Mouse (Mus musculus): ENCODE results near the gene Mfsd2a.
A peak's percentile ranks its signal among the peaks of the same experiment; 100 is the strongest.

Gene Mfsd2a

DNA sequence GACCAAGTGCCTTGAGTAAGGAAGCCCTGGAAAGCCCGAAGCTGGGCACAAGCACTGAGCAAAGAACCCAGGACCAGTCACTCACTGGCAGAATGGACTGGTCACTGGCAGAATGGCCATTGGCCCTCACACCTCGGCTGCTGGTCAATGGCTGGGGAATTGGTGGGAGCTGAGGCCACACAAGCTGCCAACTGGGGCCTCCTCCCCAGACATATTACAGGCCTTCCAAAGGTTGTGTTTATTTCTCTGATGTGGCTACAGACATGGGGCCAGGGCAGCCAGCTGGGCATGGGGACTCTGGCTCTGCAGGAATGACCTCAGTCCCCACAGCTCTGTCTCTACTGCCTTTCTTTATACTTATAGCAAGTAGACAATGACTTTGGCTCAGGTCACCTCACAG lies 17.9 kb upstream of the Mfsd2a start:
- DNase-seq (ENCODE audit: low spot score in 2 of 2), result no peak

DNA sequence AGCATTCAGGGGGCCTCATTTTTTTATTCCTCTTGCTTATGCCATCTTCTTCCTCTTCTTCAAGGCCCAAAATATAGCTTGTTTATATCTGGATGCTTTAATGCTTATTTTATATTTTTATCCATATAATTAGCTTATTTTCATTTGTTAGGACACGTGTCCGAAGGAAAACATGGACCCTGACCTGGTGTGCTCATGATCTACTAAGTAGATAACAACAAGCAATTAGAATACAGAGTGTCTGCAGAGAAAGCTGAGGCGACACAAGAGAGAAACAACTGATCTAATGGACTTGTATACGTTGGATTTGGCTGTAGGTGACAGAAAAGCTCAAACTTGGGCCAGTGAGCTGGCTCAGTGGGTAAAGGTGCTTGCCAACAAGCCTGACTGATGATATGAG lies 15.9 kb upstream of the Mfsd2a start:
- no peak for DNase-seq (ENCODE audit: low spot score in 2 of 2)

DNA sequence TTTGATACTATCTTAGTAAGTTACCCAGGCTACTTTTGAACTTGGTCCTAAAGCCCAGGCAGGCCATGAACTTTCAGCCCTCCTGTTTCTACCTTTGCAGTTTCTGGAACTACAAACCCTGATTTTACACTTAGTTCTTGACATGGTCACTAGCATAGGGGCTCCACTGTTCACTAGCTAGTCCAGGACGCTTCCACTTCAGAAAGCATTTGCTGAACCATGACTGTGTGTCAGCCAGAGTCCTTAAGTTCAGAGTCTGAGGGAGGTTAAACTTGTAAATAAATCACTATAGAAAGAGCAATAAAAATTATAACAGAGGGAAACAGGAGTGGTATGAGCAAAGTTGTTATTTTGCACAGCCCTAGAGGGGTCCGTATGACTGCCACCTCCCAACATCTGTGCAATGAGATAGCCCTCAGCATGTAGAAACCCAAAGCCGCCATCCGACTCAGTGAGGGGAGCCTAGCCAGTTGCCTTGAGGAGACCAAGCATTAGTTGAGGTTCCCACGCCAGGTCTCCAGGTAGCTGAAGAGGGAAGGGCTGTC lies 14.1 kb upstream of the Mfsd2a start:
- DNase-seq (ENCODE audit: low spot score in 2 of 2), result no peak

DNA sequence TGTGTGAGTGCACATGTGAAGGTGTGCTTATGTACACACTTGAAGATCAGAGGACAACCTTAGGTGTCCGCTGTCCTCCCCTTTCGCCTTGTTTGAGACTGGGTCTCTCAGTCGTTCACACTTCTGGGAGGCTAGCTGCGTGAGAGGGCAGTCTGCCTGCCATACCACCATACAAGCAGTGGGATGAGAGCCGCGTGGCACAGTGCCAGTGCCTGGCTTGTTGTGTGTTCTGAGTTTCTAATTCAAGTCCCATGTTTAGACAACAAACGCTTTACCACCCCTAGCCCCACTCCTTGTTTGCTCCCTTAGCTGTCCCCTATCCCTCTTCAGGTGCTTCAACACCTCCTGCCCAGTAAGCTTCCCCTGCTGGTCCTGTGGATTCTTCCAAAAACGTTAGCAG lies 11.1 kb upstream of the Mfsd2a start:
- DNase-seq (ENCODE audit: low spot score in 2 of 2), result no peak

DNA sequence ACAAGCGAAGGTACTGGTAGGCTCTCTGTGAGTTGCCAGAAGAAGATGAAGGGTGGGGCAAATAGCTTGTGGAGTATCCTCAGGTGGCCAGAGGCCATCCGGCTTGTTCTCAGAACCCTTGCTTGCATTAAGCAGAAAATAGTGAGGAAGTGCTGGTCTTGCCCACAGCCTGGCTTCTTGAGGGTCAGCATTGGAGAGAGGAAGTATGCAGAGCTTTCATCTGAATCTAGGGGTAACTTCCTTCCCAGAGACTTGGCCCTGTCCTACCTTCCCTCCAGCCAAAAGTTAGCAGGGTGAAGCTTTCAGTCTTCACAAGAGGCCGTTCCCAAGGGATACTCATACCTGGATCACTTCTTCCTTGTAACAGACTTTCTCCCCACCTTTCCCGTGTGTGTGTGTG lies 10.7 kb upstream of the Mfsd2a start:
- no peak for DNase-seq (ENCODE audit: low spot score in 2 of 2)

DNA sequence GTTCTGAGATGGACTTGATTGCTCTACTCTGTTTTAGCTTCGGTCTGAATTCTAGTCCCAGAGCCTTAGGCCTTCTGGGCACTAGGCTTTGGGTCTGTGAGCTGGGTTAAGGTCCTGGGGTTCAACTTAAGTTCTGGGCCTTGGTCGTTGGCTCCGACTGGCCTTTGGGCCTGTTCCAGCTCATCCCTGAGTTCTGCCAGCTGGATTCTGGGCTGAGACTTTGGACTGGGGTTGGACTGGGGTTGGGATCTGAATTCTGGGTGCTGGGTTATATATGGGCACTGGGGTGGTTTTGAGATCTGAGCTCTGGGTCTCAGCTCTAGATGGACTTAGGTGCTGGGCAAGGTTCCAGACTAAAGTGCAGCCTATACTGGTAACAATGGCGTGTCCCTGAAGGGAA lies 10.2 kb upstream of the Mfsd2a start:
- no peak for DNase-seq (ENCODE audit: low spot score in 2 of 2)

DNA sequence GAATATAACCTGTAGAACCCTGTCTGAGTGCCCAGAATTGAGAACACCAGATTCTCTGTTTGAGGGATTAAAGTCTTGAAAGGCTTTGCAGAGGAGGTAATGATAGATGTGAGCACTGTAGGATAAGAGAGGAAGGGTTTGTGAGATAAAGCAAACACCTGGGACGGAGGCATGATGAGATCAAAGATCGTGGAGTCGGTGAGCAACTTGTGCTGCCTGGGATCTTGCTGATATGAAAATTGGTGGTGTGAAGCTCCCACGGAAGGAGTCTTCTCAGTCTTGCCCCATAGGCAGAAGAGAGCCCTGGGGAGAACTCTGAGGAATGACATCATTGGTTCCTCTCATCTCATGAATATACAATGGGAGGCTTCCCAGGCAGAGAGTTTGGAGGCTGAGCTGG lies 7.1 kb upstream of the Mfsd2a start:
- DNase-seq (ENCODE audit: low spot score in 2 of 2), result no peak

DNA sequence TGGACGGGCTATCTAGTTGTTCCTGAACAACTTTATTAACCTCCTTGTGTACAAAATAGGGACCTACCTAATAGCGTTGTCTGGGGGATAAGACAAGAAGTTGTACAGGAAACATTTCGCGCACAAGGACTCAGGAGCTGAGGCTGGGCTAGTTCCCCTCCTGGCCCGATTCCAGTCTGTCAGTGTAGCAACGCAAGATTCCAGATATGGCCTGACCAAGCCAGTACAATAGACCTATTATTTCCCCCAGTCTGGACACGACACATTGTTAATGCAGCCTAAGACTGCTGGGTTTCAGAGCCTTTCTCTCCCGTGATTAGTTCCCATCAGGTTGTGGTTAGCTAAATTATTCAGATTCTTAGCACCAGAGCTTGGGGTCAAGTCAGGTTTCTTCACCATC lies 1.8 kb upstream of the Mfsd2a start:
- DNase-seq (ENCODE audit: low spot score in 2 of 2), result no peak

DNA sequence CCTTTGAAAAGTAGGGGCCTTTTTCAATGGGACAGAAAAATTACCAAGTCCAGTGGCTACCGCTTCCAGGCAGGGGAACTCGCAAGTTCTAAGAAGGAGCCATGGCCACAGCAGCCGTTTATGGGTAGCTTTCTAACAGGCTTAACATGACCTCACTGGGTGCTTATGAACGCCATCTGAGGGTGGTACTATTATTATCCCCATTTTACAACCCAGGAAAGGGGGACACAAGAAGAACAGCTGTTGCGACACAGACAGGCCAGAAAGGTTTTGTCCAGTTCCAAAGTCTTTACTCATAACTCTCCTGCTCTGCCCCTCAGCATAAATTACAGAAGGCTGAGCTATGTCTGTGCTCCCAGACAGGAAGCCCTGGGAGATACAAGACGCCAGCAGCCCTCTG lies 601 bp upstream of the Mfsd2a start:
- no peak for DNase-seq (ENCODE audit: low spot score in 2 of 2)

DNA sequence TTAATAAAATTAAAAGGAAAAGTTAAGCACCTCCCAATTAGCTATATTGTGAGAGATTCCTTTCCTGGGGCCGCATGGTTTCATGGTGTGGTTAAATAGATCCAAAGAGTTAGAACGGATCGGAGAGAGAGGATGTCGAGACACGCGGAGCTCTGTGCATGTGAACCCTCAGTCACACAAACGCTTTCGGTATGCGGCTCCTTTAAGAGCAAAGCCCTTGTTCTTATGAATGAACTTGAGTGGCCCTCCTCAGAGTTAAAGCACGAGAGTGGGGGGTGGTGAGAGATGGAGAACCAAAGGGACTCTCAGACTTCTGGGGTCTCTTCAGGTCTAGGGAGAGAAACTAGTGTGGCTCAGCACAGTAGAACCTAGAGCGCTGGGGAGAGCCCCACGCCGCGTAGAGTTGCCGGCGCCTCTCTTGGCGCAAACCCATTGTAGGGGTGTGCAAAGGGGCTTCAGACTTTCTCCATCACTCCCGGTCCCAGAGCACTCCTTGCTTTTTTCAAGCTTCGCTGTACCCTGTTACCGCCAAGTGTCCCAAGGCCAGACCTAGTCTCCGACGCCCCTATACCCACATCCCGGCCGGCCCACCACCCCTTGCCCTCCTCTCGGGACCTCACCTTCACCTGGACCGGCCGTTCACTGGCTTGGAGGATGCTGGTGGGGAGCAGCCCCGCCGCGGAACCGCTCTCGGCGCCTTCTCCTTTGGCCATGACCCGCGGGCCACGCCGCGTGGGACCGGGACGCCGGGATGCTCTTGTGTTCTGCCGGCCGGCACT lies 478 bp downstream of the Mfsd2a start:
- DNase-seq (ENCODE audit: low spot score in 2 of 2), result no peak

DNA sequence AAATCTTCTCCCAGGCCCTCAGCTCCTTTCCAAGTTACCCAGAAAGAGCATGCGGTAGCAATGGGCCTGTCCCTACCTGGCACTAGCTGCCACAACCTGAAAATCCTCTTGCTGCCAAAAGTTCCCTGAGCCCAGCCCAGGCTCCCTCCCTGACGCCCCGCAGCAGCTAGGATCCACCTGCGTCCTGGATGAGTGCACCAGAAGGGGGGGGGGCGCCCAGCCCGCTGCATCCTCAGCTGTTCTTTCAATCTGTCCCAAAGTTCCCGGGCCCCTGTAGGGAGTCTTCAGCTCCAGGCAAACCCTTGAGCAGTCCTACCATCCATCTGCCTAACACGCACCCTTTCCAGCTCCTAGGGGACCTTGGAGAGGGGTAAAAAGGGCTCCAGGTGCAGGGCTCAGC lies 1.2 kb downstream of the Mfsd2a start:
- no peak for DNase-seq (ENCODE audit: low spot score in 2 of 2)

DNA sequence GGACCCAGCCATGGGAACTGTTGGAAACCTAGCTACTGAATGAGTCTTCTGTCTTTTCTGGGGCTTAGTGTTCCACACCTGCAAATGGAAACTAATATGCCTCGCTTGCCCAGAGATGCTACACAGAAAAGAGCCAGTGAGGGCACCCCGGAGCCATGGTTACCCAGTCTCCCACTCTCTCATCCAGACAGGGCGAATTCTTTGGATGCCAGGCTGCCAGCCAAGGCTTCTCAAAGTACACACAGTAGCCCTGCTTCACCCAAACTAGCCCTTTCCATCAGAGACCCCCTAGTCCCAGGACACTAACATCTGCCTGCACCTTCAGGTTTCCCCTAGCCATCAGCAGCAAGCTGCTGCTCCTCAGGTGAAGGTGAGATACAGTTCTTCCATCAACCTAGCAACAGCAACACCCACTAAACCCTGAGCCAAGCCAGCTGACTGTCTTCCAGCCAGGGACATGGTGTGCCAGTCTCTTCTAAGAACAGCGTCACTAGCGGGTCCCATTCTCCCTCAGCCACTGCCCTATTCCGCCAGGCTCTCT lies 2.4 kb downstream of the Mfsd2a start:
- DNase-seq (ENCODE audit: low spot score in 2 of 2), result peak; percentile 28 to 41

DNA sequence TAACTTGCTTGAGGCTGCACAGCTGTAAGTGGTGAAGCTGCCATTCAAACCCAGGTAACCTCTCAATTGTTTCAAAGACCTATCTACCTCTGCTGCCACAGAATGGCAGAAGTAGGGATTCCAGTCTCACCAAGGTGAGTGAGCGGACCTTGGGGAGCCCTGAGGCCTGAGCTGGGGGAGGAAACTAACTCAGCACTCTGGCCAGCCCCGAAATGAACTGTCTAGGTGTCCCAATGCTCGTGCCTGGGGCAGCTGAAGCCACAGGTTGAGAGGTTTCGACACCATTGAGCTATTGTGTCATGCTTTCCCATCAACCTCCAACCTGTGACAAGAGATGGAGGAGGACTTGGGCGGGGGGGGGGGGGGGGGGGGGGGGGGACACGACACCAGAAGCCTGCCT lies 4.7 kb downstream of the Mfsd2a start:
- no peak for DNase-seq (ENCODE audit: low spot score in 2 of 2)

DNA sequence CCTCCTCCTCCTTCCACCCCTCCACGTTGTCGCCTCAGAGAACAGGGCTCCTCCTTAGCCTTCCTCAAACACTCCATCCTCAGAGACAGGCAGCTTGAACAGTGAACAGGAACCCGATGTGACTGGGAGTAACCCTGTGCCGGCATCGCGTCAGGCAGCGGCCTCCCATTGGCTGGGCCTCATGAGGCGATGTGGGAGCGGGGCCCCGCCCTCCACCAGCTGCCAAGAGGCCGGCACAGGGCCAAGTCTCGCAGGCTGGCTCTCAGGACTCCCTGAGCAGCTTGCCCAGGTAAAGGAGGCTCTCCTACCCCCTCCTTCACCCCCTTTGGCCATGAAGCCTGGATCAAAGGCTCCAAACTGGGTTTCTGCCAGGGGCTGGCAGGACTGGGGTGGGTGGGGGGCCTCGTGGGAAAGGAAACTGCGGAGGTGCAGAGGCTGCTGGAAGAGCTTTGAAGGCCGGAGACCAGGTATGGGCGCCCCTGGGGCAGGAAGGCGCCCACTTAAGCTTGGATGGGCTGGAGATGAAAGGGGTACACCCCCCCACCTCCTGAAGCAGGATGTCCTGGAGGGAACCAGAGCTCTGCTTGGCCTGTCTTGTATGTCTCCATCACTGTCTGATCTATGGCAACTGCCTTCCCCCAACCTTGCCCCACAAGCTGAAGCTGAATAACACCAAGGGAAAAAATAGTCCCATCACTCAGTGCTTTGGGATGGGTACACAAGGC lies 5.4 kb downstream of the Mfsd2a start:
- peak; percentile 70 to 83 for DNase-seq (ENCODE audit: low spot score in 2 of 2)

DNA sequence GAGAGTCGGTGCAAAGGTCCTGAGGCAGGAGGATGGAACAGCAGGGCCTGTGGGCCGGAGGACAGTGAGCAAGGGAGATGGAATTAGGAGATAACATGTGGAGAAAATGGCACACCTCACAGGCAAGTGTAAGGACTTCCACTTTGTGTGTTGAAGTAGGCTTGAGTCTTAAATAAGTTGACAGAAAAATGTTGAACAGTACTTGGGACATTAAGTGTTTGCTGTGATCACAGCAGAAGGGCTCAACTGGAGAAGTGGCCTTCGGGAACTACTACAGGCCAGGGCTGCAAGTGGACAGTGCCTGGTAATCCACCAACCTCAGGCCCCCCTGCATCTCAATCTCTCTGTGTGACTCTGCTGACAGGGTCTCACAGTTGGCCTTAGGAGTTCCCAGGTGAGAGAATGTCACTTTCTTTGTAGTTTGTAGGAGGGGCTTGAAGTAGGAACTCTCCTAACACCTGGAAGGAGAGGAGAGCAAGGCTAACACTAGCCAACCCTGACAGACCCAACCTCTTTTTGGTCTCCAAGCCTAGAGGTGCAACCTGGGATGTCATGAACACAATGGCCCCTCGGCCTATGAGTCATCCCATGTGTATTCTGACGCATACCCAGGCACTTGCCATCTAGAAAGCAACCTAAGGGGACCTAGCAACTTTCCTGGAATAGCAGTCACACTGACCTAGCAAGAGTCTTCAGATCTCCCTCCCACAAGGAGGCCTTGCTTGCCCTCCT lies 6.1 kb downstream of the Mfsd2a start:
- DNase-seq (ENCODE audit: low spot score in 2 of 2), result no peak

DNA sequence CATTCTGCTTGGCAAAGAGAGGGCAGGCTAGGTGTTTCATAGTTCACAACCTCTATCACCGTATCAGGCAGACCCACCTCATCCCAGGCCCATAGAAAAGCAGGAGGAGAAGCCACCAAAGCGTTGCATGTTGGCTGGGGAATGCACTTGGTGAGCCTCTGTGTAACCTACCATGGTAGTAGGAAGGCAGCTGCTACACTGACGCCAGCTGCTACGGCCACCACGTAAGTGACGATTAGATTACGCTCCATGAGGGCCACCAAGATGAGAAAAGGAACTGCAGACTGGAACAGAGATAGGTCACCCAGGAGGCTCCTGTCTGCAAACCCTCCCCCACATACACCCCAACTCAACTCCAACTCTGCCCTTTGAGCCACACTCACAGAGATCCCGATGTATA lies 11.9 kb downstream of the Mfsd2a start:
- no peak for DNase-seq (ENCODE audit: low spot score in 2 of 2)

DNA sequence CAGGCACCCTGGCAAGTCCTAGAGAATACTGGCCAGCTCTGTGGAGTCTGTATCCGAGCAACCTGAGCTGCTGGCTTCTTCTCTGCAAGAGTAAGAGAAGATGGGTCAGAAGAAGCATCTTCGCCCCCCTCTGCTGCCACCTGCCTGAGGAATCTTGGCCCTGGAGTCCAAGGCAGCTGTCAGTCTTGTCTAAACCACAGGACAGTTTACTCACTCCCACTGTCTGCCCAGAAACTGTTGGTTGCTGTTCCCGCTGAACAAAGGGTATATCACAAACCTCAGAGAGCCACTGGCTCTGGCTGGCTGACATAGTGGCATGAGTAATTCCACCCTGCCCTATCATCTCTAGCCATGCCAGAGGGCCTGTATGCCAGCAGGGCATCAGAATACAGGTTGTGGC lies 13.8 kb downstream of the Mfsd2a start:
- no peak for DNase-seq (ENCODE audit: low spot score in 2 of 2)

DNA sequence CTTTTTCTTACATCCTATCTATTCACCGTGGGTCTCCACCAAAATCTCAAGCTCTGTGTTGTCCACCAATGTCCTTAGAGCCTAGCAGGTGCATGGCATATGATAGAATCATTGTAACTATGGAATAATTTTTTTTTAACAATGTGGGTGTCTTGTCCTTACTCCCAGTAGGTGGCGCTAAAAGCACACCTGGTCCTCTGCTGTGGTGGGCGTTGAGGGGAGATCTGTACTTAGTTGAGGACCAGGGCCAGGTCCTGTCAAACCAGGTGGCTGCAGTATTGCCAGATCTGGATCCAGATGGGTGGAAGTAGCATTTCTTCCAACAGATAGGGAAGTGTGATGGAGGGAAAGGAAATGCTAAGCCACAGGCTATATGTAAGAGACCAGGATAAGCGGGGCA lies 16.6 kb downstream of the Mfsd2a start:
- no peak for DNase-seq (ENCODE audit: low spot score in 2 of 2)

DNA sequence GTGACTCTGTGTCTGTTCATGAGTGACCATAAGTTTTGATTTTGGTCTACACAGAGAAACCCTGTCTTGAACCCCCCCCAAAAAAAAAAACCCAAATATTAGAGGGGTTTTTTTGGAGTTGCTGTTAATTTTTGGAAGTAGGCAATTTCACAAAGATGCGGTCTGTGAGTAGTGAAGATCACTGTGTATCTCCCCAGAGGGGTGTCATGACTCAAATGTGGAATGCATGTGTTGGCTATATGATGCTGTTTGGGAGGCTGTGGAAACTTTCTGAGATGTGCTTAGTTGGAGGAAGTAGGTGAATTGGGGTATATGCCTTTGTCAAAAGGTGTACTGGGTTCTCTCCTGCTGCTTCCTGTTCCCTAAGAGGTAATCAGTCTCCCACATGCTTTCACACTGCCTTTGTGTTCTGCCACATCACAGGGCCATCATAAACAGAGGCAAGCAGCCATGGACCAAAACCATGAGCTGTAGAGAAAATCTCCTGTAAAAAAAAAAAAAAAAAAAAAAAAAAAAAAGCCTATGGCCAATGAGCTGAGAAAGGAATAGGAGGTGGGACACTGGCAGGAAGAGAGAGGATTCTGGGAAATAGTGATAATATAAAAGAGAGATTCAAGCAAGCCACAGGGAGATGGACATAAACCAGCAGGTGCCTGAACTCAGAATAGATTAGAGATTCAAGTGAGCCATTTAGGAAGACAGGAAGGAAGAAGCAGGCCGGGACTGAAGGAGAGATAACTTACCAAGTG lies 21.8 kb downstream of the Mfsd2a start:
- DNase-seq (ENCODE audit: low spot score in 2 of 2), result no peak

DNA sequence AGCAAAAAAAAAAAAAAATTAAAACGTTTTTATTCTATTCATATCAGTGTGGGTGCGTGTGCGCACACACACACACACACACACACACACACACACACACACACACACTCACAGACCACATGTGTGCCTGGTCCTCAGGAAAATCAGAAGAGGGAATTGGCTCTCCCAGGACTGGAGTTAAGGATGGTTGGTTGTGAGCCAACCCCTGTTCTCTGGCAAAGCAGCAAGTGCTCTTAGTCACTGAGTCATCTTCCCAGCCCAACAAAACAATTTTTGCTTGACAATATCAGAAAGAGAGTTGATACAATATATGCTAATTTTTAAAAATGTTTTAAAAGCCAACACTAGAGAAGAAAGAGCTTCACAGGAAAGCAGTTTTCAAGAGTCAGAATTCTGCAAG lies 23.5 kb downstream of the Mfsd2a start:
- no peak for DNase-seq (ENCODE audit: low spot score in 2 of 2)

DNA sequence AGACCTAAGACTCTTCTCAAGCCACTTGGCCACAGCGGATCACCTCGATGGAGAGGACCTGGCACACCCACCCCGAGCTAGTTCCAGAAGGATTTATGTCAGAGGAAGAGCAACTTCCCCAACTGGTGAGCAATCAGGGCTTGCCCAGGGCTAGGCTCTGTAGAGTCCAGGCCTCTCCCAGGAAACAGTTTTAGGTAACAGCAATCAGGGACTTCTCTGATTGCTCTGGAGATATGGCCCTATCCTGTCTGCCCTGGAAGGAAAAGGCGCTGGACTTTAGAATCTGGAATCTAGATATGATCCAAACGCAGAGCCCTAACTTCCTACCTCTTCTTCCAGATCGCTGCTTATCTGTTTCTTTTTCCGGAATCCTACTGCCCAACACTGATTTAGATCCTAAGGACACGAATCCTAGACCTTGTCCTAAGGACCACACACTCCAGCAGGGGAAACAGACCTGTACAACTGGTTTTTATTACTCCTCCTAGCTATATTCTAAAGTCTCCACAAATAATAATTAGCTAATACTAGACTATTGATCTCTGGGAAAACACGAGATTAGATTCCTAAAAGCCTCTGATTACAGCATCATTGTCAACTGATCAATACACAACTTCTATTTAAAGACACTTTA lies 25.4 kb downstream of the Mfsd2a start:
- no peak for DNase-seq (ENCODE audit: low spot score in 2 of 2)
